Mouse (Mus musculus): ENCODE results near the gene Lyrm7.
A peak's percentile ranks its signal among the peaks of the same experiment; 100 is the strongest.

DNA sequence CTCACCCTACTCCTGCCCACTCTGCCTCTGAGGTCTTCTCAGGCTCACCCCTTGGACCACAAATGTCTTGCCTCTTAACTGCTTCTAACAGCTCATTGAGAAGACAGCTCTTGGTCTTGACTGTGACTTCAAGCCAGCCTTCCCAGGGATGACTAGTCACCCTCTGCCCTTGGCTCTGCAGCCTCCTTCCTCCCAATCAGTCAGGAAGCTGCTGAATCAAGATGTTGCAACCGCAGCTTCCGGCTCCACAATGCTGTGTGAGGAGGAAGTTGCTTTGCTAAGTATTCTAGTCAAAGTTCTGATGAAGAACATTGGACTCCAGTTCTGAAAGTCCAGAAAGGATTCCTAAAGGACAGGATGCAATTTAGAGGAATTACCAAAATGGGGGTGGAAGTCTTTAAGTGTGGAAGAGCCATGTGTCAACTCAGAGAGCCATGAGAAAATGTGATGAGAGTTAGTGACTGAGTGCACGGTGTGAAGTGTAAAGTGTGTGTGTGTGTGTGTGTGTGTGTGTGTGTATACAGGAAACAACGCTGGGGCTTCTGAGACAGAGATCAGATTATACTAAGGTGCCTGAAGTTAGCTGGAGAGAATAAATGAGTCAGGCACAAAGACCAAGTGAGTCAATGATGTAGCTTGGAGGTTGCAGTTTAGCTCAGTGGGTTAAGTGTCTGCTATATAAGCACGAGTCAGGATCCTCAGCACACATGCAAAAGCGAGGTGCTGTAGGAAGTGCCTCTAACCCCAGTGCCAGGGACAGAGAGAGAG lies 58.7 kb downstream of the Lyrm7 start:
- no peak for TF ChIP-seq CTCF (IDR thresholded peaks at IDR 0.05; ENCODE audit: extremely low read depth, insufficient read length, insufficient replicate concordance, low read depth, low read length)
- TF ChIP-seq POLR2A (IDR thresholded peaks at IDR 0.05; ENCODE audit: low read depth, low read length), result 0 out of 2 replicates have a peak, but pooled peaks have one; percentile 24
